Mouse (Mus musculus): ENCODE measurements around the gene Adk. TPM values are rescaled to one million over a fixed set of nuclear protein-coding genes. Genes with fewer than 3 reads are reported as not detected.

Gene Adk
- total and polyA plus RNA-seq, 3 experiments, result 69.0 to 479 (median 102) TPM

DNA sequence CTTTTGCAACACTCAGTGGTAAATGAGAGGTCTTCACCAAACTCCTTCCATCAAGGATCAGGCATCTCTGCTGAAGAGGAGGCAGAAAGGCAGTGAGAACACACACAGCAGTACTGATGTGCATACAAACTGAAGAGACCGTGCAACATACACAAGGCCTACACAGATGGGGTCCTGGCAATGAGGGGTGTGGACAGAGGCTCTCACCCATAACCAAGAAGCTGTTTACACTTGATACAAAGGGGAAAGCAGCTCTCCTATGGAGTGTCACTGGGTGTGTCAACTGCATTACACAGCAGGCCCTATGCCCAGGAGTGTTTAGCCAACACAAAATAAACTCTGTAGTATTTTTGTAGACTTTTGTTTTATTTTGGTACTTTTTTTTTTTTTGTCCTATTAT, 59.1 kb downstream of the Adk start:
- H3K36me3 ChIP-seq (ENCODE audit: control insufficient read depth in 1 of 2, insufficient read depth in 2 of 2, low read length in 2 of 2), result peaks cover 0 to 3% of the 10 kb centered on the region in 2 experiments; a peak in 2 of 4 replicates
- TF ChIP-seq E2F4 (IDR thresholded peaks at IDR 0.05; ENCODE audit: borderline replicate concordance, low read depth, low read length), result no peak
- no peak for TF ChIP-seq ZC3H11A (IDR thresholded peaks at IDR 0.05; ENCODE audit: low read depth, low read length)
- no peak for TF ChIP-seq POLR2AphosphoS2 (IDR thresholded peaks at IDR 0.05; ENCODE audit: low read length)
- TF ChIP-seq GATA1 (IDR thresholded peaks at IDR 0.05; ENCODE audit: low read depth, low read length), result no peak
- no peak for TF ChIP-seq MEF2A (IDR thresholded peaks at IDR 0.05; ENCODE audit: extremely low read depth, insufficient replicate concordance, low read depth, low read length, poor library complexity, severe bottlenecking)
- TF ChIP-seq ZMIZ1 (IDR thresholded peaks at IDR 0.05; ENCODE audit: low read depth, low read length), result no peak
- H3K4me3 ChIP-seq (ENCODE audit: control insufficient read depth in 1 of 2, insufficient read depth in 1 of 2, low read depth in 2 of 2, low read length in 2 of 2), result no peak overlapping the region
- DNase-seq (ENCODE audit: low read depth, low spot score), result no peak
- H3K4me1 ChIP-seq (ENCODE audit: control insufficient read depth in 1 of 2, insufficient read depth in 2 of 2, low read length in 2 of 2), result no peaks in the 10 kb centered on the region
- no peaks in the 10 kb centered on the region for H3K9me3 ChIP-seq (replicated peaks; ENCODE audit: insufficient read depth, low read length)
- no peaks in the 10 kb centered on the region for H3K27me3 ChIP-seq (ENCODE audit: control insufficient read depth in 1 of 2, insufficient read depth in 2 of 2, low read length in 2 of 2)
- H3K9ac ChIP-seq (ENCODE audit: control insufficient read depth, low read depth, low read length, poor library complexity, severe bottlenecking), result no peak overlapping the region
- no peak overlapping the region for H3K27ac ChIP-seq (ENCODE audit: control insufficient read depth, low read depth, low read length)
- no peaks in the 10 kb centered on the region for H3K79me2 ChIP-seq (ENCODE audit: control insufficient read depth, insufficient read depth, low read length, poor library complexity)

DNA sequence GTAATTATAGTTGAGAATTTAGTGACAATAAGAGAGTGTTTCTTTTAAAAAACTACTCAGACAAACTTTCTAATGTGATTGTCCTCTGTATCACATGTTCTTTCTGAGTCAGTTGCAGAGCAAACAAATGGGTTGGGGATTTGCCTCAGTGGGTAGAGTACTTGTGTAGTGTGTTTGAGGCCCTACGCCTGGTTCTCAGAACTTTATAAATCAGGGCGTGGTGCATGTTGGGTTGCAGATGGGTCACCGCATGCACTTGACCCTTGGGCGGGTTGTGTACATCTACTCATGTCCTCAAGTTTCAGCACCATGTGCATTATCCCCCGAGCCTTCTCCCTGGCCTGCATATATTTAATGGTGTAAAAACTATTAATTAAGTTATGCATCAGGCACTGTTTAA, 59.8 kb downstream of the Adk start:
- Histone ChIP-seq H3K79me2 (ENCODE audit: control insufficient read depth, insufficient read depth, low read length, poor library complexity) (no peaks in the 10 kb centered on the region), H3K4me3 (ENCODE audit: control insufficient read depth in 1 of 2, insufficient read depth in 1 of 2, low read depth in 2 of 2, low read length in 2 of 2) (no peak overlapping the region), H3K4me1 (ENCODE audit: control insufficient read depth in 1 of 2, insufficient read depth in 2 of 2, low read length in 2 of 2) (no peaks in the 10 kb centered on the region), H3K9me3 (replicated peaks; ENCODE audit: insufficient read depth, low read length) (no peaks in the 10 kb centered on the region), H3K36me3 (ENCODE audit: control insufficient read depth in 1 of 2, insufficient read depth in 2 of 2, low read length in 2 of 2) (no peaks in the 10 kb centered on the region; a peak in 2 of 4 replicates), H3K9ac (ENCODE audit: control insufficient read depth, low read depth, low read length, poor library complexity, severe bottlenecking) (no peak overlapping the region), H3K27me3 (ENCODE audit: control insufficient read depth in 1 of 2, insufficient read depth in 2 of 2, low read length in 2 of 2) (no peaks in the 10 kb centered on the region), H3K27ac (ENCODE audit: control insufficient read depth, low read depth, low read length) (no peak overlapping the region)
- TF ChIP-seq BHLHE40 (IDR thresholded peaks at IDR 0.05; ENCODE audit: borderline replicate concordance, low read depth, low read length), result no peak
- TF ChIP-seq USF2 (IDR thresholded peaks at IDR 0.05; ENCODE audit: borderline replicate concordance in 1 of 2, insufficient read depth in 1 of 2, low read depth in 1 of 2, low read length in 2 of 2), result no peak
- no peak for TF ChIP-seq ZKSCAN1 (IDR thresholded peaks at IDR 0.05; ENCODE audit: low read depth, low read length)
- no peak for TF ChIP-seq E2F4 (IDR thresholded peaks at IDR 0.05; ENCODE audit: borderline replicate concordance, low read depth, low read length)
- TF ChIP-seq ZC3H11A (IDR thresholded peaks at IDR 0.05; ENCODE audit: low read depth, low read length), result no peak
- TF ChIP-seq EP300 (IDR thresholded peaks at IDR 0.05; ENCODE audit: low read depth in 1 of 2, low read length in 2 of 2), result no peak
- TF ChIP-seq MAZ (IDR thresholded peaks at IDR 0.05; ENCODE audit: low read depth, low read length), result no peak
- no peak for TF ChIP-seq MEF2A (IDR thresholded peaks at IDR 0.05; ENCODE audit: extremely low read depth, insufficient replicate concordance, low read depth, low read length, poor library complexity, severe bottlenecking)
- TF ChIP-seq ZMIZ1 (IDR thresholded peaks at IDR 0.05; ENCODE audit: low read depth, low read length), result no peak
- no peak for TF ChIP-seq CHD1 (IDR thresholded peaks at IDR 0.05; ENCODE audit: low read depth, low read length)
- no peak for TF ChIP-seq MYC (IDR thresholded peaks at IDR 0.05; ENCODE audit: low read depth, low read length)
- TF ChIP-seq POLR2AphosphoS5 (IDR thresholded peaks at IDR 0.05; ENCODE audit: borderline replicate concordance, low read depth, low read length), result no peak
- TF ChIP-seq TCF12 (IDR thresholded peaks at IDR 0.05; ENCODE audit: low read depth, low read length), result no peak
- TF ChIP-seq JUND (IDR thresholded peaks at IDR 0.05; ENCODE audit: low read depth, low read length), result no peak
- TF ChIP-seq MAX (IDR thresholded peaks at IDR 0.05; ENCODE audit: low read length), result no peak
- no peak for TF ChIP-seq RCOR1 (IDR thresholded peaks at IDR 0.05; ENCODE audit: low read depth, low read length)
- DNase-seq (ENCODE audit: low read depth, low spot score), result no peak
